Mouse (Mus musculus) stomach, postnatal 0 days (tissue): Measurements from ENCODE around the gene Tmem110.

Experiments
- CTCF ChIP-seq: IDR thresholded peaks from 2 replicates; pipeline ENCODE4 v1.5.1; 2016; ENCODE audit warnings: antibody characterized with exemption, low read depth, mild to moderate bottlenecking, moderate library complexity
- EP300 ChIP-seq: optimal IDR thresholded peaks from 2 replicates; pipeline ENCODE3; 2016; ENCODE audit warnings: antibody characterized with exemption

- TF ChIP-seq CTCF (no peak), EP300 (no peak)
Observed at GRCm38 (mm10) chr14:30789471-30789870, 35.9 kb upstream of the Tmem110 start.
